Mouse (Mus musculus): ENCODE data around the gene Kif26b. TPM values are rescaled to one million over a fixed set of nuclear protein-coding genes. Genes with fewer than 3 reads are reported as not detected.

Gene Kif26b
- polyA plus RNA-seq, 1 experiment from 2014 or later: 2.9 TPM

DNA sequence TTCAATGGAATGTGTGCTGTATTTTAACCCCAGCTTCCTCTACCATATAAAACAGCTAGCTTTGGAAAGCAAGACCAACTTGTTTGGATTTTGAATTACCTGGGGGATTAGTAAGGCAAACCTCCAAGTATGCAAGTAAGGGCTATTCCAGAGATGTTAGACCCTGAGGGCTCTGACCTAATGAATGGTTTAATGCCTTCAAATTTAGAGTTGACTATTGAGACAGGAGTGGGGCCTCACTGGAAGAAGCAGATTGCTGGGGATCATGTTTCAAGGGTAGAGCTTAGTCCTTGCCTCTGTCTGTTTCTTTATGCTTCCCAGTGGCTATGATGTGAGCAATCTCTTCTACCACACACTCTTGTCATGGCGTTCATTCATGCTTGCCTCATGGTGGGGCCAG lies 349.8 kb downstream of the Kif26b start:
- WGBS: 61% methylated on average over 1 of the region's 1 CpGs
- Histone ChIP-seq H3K4me1 (0 out of 2 replicates have a peak, but pooled peaks cover 10% of the 10 kb centered on the region), H3K9me3 (replicated peaks) (no peaks in the 10 kb centered on the region), H3K4me2 (no peak overlapping the region), H3K9ac (no peak overlapping the region), H3K27me3 (peaks cover 5% of the 10 kb centered on the region; the same call in 1 of the 2 replicates), H3K36me3 (ENCODE audit: poor library complexity, severe bottlenecking) (no peaks in the 10 kb centered on the region), H3K4me3 (no peak overlapping the region), H3K27ac (no peak overlapping the region)
- ATAC-seq: no peak

DNA sequence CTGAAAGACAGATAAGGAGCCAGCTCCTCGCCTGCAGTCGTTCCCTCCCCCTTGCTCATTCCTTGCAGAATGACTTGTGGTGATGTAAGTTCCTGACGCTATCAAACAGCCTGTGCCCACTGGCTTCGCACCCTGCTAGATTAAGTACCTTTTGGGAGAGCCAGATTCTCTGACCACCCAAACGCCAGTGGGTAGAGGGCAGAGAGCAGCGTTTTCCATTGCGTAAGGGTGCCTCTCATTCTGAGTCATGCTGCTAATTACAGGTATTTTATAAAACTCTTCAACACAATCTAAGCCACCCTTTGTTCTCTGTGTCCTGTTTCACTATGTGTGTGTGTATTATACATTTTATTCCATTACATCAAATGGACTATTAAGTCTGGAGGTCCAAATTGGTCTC lies 352.0 kb downstream of the Kif26b start:
- 86% methylated on average over 7 of the region's 7 CpGs for WGBS
- 0 out of 2 replicates have a peak, but pooled peaks cover 10% of the 10 kb centered on the region for H3K4me1 ChIP-seq
- no peak for ATAC-seq

DNA sequence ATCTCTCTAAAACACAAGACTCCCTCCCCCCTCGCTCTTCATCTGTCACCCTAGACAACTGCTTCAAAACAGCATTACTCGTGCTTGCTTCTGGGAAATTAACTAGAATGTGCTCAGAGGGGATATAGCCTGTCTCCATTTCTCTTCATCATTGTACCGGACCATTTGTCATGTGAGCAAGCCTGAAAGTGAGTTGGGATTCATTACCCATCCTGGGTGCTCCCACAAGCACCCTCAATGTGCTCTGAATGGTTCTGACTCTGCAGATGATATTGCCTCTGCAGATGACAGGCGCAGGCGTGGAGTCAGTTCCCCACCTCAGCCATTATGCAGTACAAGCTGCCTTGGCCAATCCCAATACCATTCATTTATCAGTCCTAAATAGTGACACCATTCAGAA lies 357.7 kb downstream of the Kif26b start:
- H3K4me2 ChIP-seq: no peak overlapping the region
- 76% methylated on average over 5 of the region's 5 CpGs for WGBS
- peak; percentile 36; the same call in 1 of the 2 replicates for ATAC-seq

More for the DNA sequence above, 352.0 kb downstream of the Kif26b start:
- Histone ChIP-seq H3K9me3 (replicated peaks) (no peaks in the 10 kb centered on the region), H3K4me2 (no peak overlapping the region), H3K27me3 (peaks cover 5% of the 10 kb centered on the region; the same call in 1 of the 2 replicates), H3K36me3 (ENCODE audit: poor library complexity, severe bottlenecking) (no peaks in the 10 kb centered on the region), H3K4me3 (no peak overlapping the region), H3K9ac (no peak overlapping the region), H3K27ac (no peak overlapping the region)

DNA sequence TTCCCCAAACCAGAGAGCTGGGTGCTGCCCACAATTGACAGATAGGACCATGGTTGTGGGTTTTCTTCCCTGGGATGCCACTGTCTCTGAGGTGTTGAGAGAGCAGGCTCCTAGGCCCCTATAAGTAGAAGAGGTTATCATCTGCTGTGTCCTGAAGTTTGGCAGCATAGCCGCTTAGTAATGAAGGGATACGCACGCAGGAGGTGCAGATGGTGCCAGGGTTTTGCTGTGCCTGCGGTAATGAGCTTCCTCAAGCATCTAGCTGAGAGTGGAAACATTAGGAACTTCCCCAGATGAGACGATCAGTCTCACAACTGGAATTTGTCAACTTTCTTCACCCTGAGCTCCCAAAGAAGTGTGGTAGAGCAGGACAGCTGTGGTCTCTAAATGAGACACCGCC lies 363.5 kb downstream of the Kif26b start:
- H3K4me2 ChIP-seq: no peak overlapping the region
- H3K36me3 ChIP-seq (ENCODE audit: poor library complexity, severe bottlenecking): no peaks in the 10 kb centered on the region
- no peaks in the 10 kb centered on the region for H3K9me3 ChIP-seq (replicated peaks)
- no peak overlapping the region for H3K4me3 ChIP-seq
- 0 out of 2 replicates have a peak overlapping the region, but pooled peaks have one; percentile 16 for H3K27ac ChIP-seq
- H3K27me3 ChIP-seq: no peaks in the 10 kb centered on the region
- no peak overlapping the region for H3K9ac ChIP-seq
- ATAC-seq: no peak
- peaks cover 30% of the 10 kb centered on the region for H3K4me1 ChIP-seq
- WGBS: 71% methylated on average over 6 of the region's 6 CpGs

More for the DNA sequence above, 357.7 kb downstream of the Kif26b start:
- Histone ChIP-seq H3K27ac (no peak overlapping the region), H3K9ac (no peak overlapping the region), H3K27me3 (no peaks in the 10 kb centered on the region), H3K4me3 (no peak overlapping the region), H3K4me1 (no peaks in the 10 kb centered on the region), H3K9me3 (replicated peaks) (no peaks in the 10 kb centered on the region), H3K36me3 (ENCODE audit: poor library complexity, severe bottlenecking) (no peaks in the 10 kb centered on the region)

DNA sequence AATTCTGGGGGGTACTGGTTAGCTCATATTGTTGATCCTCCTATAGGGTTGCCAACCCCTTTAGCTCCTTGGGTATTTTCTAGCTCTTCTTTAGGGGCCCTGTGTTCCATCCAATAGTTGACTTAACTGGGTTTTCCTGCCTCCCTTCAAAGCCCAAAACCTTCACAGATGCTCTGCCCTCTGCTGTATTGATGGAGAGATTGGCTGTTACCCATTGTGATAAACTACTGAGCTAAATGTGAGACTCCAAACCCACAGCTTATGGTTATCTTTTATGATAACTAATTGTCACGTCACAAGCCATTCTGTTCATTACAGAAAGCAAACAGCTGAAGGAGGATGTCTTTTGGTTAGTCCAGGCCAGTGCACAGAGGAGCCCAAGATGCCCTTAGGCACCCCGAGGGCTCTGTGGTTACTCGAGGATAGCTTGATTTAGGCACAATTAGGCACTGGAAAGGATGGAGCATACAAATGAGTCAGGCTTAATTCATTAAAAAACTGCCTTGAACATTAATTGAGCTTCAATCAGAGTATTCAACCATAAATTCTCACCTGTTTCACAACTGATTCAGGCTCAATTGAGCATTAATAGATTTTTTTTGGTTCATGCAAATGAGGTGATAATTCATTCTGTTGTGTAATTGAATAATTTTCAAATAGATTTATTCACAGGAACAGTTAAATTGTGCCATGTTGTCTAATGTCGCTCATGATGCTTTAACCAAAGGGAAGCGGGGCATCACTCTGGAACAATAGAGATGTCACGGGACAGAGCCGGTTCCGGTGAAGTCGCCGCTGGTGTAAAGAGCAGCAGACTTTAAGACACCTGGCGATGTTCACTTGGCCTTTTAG lies 364.5 kb downstream of the Kif26b start:
- H3K4me2 ChIP-seq: no peak overlapping the region
- H3K27me3 ChIP-seq: no peaks in the 10 kb centered on the region
- H3K36me3 ChIP-seq (ENCODE audit: poor library complexity, severe bottlenecking): no peaks in the 10 kb centered on the region
- H3K4me3 ChIP-seq: no peak overlapping the region
- peaks cover 30% of the 10 kb centered on the region for H3K4me1 ChIP-seq
- 47% methylated on average over 11 of the region's 11 CpGs for WGBS
- H3K9ac ChIP-seq: no peak overlapping the region
- peak overlapping the region; percentile 48 for H3K27ac ChIP-seq
- no peaks in the 10 kb centered on the region for H3K9me3 ChIP-seq (replicated peaks)
- peak; percentile 95 for ATAC-seq

DNA sequence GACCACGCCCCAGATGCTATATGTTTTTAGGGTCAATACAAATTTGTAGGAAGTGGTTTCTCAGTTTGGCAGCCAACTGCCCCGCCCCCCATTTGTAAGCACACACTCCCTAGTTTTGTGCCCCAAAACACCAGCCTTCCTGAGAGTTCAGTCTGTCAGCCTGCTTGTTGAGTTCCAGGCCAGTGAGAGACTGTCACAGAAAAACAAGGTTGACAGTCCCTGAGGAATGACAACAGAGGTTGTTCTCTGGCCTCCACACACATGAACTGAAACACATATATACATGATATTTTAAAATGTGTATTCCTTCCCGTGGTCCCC lies 365.1 kb downstream of the Kif26b start:
- no peaks in the 10 kb centered on the region for H3K27me3 ChIP-seq
- ATAC-seq: peak; percentile 45
- no peak overlapping the region for H3K9ac ChIP-seq
- no peak overlapping the region for H3K4me3 ChIP-seq
- no peak overlapping the region for H3K4me2 ChIP-seq
- no peaks in the 10 kb centered on the region for H3K36me3 ChIP-seq (ENCODE audit: poor library complexity, severe bottlenecking)
- peaks cover 30% of the 10 kb centered on the region for H3K4me1 ChIP-seq
- 72% methylated on average over 3 of the region's 3 CpGs for WGBS
- no peaks in the 10 kb centered on the region for H3K9me3 ChIP-seq (replicated peaks)
- peak overlapping the region; percentile 40; the same call in 1 of the 2 replicates for H3K27ac ChIP-seq

DNA sequence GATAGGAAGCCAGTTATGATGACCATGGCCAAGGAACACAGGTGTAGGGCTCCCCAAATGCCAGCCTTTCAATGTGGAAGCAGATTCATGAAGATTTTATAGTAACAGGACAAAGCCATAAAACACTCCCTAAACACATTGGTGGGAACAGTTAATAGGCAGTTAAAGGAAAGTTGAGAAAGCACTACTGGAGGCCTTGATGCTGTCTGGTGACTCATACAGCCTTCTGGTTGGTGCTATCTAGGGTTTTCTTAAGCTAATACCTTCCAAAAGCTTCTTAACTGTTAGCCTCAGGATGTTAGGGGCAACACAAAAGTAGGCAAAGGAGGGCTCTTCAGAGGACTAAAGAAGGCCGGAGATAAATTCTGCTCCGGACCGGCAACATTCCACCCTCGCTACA lies 366.7 kb downstream of the Kif26b start:
- H3K4me3 ChIP-seq: no peak overlapping the region
- H3K27me3 ChIP-seq: no peaks in the 10 kb centered on the region
- no peak overlapping the region for H3K4me2 ChIP-seq
- peaks cover 30% of the 10 kb centered on the region for H3K4me1 ChIP-seq
- H3K9ac ChIP-seq: no peak overlapping the region
- no peaks in the 10 kb centered on the region for H3K36me3 ChIP-seq (ENCODE audit: poor library complexity, severe bottlenecking)
- H3K9me3 ChIP-seq (replicated peaks): no peaks in the 10 kb centered on the region
- 94% methylated on average over 4 of the region's 4 CpGs for WGBS
- H3K27ac ChIP-seq: no peak overlapping the region
- ATAC-seq: no peak

DNA sequence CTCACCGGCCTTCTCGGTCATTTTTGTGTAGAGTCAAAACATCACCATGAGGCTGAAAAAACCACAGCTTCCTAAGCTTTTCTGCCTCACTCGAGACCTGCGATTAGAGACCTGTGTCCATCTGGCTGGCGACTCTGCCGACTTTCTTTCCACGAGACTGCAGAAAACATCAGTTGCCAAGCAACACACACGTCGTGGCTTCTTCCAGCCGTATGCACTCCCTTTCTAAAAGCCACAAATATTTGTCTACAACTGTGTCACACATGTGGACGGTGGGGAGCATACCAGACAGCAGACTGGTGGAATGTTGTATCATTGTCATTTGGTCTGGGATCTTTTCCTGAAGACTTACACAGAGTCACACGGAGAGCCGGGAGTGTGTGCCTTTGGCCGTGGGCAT lies 382.0 kb downstream of the Kif26b start:
- H3K27me3 ChIP-seq: peaks cover 11% of the 10 kb centered on the region
- H3K4me2 ChIP-seq: no peak overlapping the region
- no peak for ATAC-seq
- no peak overlapping the region for H3K9ac ChIP-seq
- no peak overlapping the region for H3K4me3 ChIP-seq
- peaks cover 22% of the 10 kb centered on the region for H3K4me1 ChIP-seq
- H3K36me3 ChIP-seq (ENCODE audit: poor library complexity, severe bottlenecking): 0 out of 2 replicates have a peak, but pooled peaks cover 4% of the 10 kb centered on the region
- 69% methylated on average over 14 of the region's 14 CpGs for WGBS
- H3K27ac ChIP-seq: no peak overlapping the region
- H3K9me3 ChIP-seq (replicated peaks): no peaks in the 10 kb centered on the region

DNA sequence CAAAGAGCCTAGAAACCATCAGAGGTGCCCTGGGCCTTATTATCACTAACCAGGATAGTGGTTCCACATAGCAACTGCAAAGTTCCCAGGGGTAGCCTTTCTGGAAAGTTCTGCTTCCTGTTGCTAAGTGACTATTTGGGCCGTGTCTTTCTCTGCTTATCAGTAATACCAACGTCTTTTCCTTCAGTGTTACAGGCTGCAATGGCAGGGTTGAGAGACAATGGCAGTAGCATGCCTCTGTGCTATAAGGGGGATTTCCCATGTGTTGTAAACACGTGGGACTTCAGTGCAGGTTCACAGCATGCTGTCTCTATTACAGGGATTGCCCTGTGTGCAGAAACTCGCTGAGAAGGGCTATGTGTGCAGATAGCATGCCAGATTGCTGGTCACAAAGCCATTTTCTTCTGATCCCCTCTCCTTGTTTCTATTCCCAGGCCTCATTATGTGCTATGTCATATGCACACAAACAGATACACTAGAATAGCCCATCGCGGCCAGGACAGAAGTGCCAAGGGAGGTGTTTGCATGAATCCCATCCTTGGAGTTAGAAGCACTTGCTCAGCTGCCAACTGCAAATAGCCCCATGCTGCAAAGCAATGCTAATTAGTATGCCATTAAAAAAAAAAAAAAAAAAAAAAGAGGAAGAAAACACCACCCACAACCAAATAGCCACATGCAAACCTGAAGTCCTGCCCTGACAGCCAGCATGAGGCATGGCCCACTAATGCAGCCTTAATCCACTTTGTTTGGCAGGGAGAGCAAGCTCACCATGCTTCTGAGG lies 384.2 kb downstream of the Kif26b start:
- H3K9me3 ChIP-seq (replicated peaks): no peaks in the 10 kb centered on the region
- peak; percentile 46 for ATAC-seq
- peaks cover 16% of the 10 kb centered on the region; the same call in 1 of the 2 replicates for H3K36me3 ChIP-seq (ENCODE audit: poor library complexity, severe bottlenecking)
- no peak overlapping the region for H3K4me2 ChIP-seq
- H3K9ac ChIP-seq: no peak overlapping the region; the same call in 1 of the 2 replicates
- peaks cover 33% of the 10 kb centered on the region for H3K27me3 ChIP-seq
- H3K4me1 ChIP-seq: peaks cover 29% of the 10 kb centered on the region
- WGBS: 48% methylated on average over 6 of the region's 6 CpGs
- no peak overlapping the region for H3K27ac ChIP-seq
- H3K4me3 ChIP-seq: no peak overlapping the region

DNA sequence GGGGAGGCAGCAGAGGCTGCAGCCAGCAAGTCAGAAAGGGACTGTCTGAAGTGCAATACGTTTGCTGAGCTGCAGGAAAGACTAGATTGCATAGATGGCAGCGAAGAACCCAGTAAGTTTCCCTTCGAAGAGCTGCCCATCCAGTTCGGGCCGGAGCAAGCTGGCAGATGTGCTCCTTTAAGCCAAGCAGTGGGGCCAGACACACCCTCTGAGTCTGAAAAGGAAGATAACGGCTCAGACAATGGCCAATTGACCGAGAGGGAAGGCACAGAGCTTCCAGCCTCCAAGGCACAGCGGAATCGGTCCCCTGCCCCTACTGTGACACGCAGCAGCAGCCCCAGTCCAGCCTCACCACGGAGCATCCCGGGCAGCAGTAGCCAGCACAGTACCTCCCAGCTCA lies 386.1 kb downstream of the Kif26b start:
- H3K4me3 ChIP-seq: no peak overlapping the region
- no peak overlapping the region for H3K9ac ChIP-seq
- H3K4me1 ChIP-seq: peaks cover 29% of the 10 kb centered on the region
- WGBS: 54% methylated on average over 12 of the region's 12 CpGs
- H3K9me3 ChIP-seq (replicated peaks): no peaks in the 10 kb centered on the region
- no peak overlapping the region for H3K27ac ChIP-seq
- peaks cover 36% of the 10 kb centered on the region for H3K27me3 ChIP-seq
- H3K4me2 ChIP-seq: no peak overlapping the region
- no peak for ATAC-seq
- peaks cover 16% of the 10 kb centered on the region; the same call in 1 of the 2 replicates for H3K36me3 ChIP-seq (ENCODE audit: poor library complexity, severe bottlenecking)

DNA sequence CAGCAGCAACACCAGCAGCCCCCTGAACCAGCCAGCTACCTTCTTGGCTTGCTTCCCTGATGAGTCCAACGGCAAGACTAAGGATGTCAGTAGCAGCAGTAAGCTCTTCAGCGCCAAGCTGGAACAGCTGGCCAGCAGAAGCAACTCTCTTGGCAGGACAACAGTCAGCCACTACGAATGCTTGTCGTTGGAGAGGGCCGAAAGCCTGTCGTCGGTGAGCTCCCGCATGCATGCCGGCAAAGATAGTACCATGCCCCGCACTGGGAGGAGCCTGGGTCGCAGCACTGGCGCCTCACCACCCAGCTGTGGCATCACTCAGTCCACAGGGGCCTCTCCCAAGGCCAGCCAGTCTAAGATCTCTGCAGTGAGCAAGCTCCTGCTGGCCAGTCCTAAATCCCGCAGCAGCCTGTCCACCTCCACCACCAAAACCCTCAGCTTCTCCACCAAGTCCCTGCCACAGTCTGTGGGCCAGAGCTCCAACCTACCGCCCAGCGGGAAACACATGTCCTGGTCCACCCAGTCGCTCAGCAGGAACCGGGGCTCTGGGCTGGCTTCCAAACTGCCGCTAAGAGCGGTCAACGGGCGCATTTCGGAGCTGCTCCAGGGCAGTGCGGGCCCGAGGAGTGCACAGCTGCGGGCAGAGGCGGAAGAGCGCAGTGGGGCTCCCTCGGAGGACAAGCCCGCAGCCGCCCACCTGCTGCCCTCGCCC lies 388.4 kb downstream of the Kif26b start:
- no peak for ATAC-seq
- WGBS: 56% methylated on average over 31 of the region's 31 CpGs
- peaks cover 16% of the 10 kb centered on the region; the same call in 1 of the 2 replicates for H3K36me3 ChIP-seq (ENCODE audit: poor library complexity, severe bottlenecking)
- no peak overlapping the region for H3K9ac ChIP-seq
- H3K27me3 ChIP-seq: peaks cover 36% of the 10 kb centered on the region
- peak overlapping the region; percentile 40 for H3K4me2 ChIP-seq
- no peak overlapping the region for H3K27ac ChIP-seq
- H3K4me1 ChIP-seq: peaks cover 29% of the 10 kb centered on the region
- no peaks in the 10 kb centered on the region for H3K9me3 ChIP-seq (replicated peaks)
- H3K4me3 ChIP-seq: no peak overlapping the region
